Mouse (Mus musculus): Measurements from ENCODE around the gene Pecr. TPM values are rescaled to one million over a fixed set of nuclear protein-coding genes. Genes with fewer than 3 reads are reported as not detected.
A peak's percentile ranks its signal among the peaks of the same experiment; 100 is the strongest.
"Not testable (repeated sequence)": the region's sequence is repeated elsewhere in the genome, so short reads cannot be mapped to it uniquely, and the experiment has no call there.

The Pecr gene
- polyA plus RNA-seq, 1 experiment from 2014 or later = 20.7 TPM

DNA sequence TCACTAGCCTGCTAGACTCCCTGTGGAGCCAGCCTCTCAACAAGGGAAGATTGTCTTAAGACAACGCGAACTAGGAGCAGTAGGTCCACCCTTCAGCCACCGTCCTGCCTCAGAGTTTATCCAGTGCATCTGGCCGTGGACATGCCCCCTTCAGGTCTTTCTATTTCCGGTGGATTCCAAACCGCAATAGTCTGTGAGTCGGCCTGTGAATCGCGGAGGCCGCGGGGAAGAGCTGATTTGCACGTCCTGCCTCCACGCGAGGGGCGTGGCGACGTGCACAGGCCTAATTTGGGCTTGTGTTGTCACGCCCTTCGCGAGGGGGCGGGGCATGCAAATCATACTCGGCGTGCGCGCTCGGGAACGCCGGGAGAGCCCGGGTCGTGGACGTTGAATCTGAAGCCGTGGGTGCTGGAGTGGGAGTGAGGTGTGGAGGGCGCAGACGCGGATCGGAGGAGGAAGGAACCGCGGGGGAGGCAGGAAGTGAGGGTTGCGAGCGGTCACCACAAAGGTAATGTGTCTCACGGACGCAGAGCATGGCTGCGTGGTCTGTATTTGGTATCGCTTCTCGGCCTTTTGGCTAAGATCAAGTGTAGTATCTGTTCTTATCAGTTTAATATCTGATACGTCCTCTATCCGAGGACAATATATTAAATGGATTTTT lies 40.3 kb downstream of the Pecr start:
- ATAC-seq (ENCODE audit: low read depth) = peak; percentile 97

GRCm38 (mm10) chr1:72242581-72243143 lies 41.5 kb downstream of the Pecr start:
- H3K27ac ChIP-seq (ENCODE audit: low read length) = no peak overlapping the region
- no peaks in the 10 kb centered on the region for H3K9me3 ChIP-seq (ENCODE audit: control insufficient read depth, low read length)
- no peak overlapping the region for H3K9ac ChIP-seq (ENCODE audit: low read length)
- H3K4me3 ChIP-seq (ENCODE audit: low read length) = no peak overlapping the region
- H3K27me3 ChIP-seq (ENCODE audit: control insufficient read depth, insufficient read depth, low read depth, low read length) = no peaks in the 10 kb centered on the region
- ATAC-seq (ENCODE audit: low read depth) = no peak
- 0 out of 2 replicates have a peak, but pooled peaks cover 1% of the 10 kb centered on the region for H3K4me1 ChIP-seq (replicated peaks; ENCODE audit: control insufficient read depth, insufficient read depth, low read length)
- H3K36me3 ChIP-seq (ENCODE audit: control insufficient read depth, insufficient read depth, low read length) = no peaks in the 10 kb centered on the region
- 86% methylated on average over 5 of the region's 5 CpGs for WGBS
- H3K4me2 ChIP-seq (ENCODE audit: low read depth, low read length) = no peak overlapping the region

More for the DNA sequence above, 40.3 kb downstream of the Pecr start:
- H3K4me3 ChIP-seq (ENCODE audit: low read length) = peak overlapping the region; percentile 56
- no peaks in the 10 kb centered on the region for H3K36me3 ChIP-seq (ENCODE audit: control insufficient read depth, insufficient read depth, low read length)
- peak overlapping the region; percentile 98 for H3K27ac ChIP-seq (ENCODE audit: low read length)
- peak overlapping the region; percentile 94 for H3K9ac ChIP-seq (ENCODE audit: low read length)
- WGBS = under 1% methylated on average over 47 of the region's 47 CpGs
- H3K27me3 ChIP-seq (ENCODE audit: control insufficient read depth, insufficient read depth, low read depth, low read length) = no peaks in the 10 kb centered on the region
- no peaks in the 10 kb centered on the region for H3K4me1 ChIP-seq (replicated peaks; ENCODE audit: control insufficient read depth, insufficient read depth, low read length)
- peak overlapping the region; percentile 73 for H3K4me2 ChIP-seq (ENCODE audit: low read depth, low read length)
- no peaks in the 10 kb centered on the region for H3K9me3 ChIP-seq (ENCODE audit: control insufficient read depth, low read length)

GRCm38 (mm10) chr1:72239113-72239512 lies 45.0 kb downstream of the Pecr start:
- H3K36me3 ChIP-seq (ENCODE audit: control insufficient read depth, insufficient read depth, low read length); H3K27ac ChIP-seq (ENCODE audit: low read length); H3K9me3 ChIP-seq (ENCODE audit: control insufficient read depth, low read length); H3K9ac ChIP-seq (ENCODE audit: low read length); ATAC-seq (ENCODE audit: low read depth); H3K4me1 ChIP-seq (replicated peaks; ENCODE audit: control insufficient read depth, insufficient read depth, low read length); H3K4me2 ChIP-seq (ENCODE audit: low read depth, low read length); H3K4me3 ChIP-seq (ENCODE audit: low read length): not testable (repeated sequence)
- 76% methylated on average over 3 of the region's 3 CpGs for WGBS
- H3K27me3 ChIP-seq (ENCODE audit: control insufficient read depth, insufficient read depth, low read depth, low read length) = peaks cover 12% of the 10 kb centered on the region

GRCm38 (mm10) chr1:72238016-72238580 lies 46.0 kb downstream of the Pecr start:
- H3K4me1 ChIP-seq (replicated peaks; ENCODE audit: control insufficient read depth, insufficient read depth, low read length) = peaks cover 3% of the 10 kb centered on the region; the same call in 1 of the 2 replicates
- H3K27me3 ChIP-seq (ENCODE audit: control insufficient read depth, insufficient read depth, low read depth, low read length) = peaks cover 12% of the 10 kb centered on the region
- no peak overlapping the region for H3K27ac ChIP-seq (ENCODE audit: low read length)
- H3K9me3 ChIP-seq (ENCODE audit: control insufficient read depth, low read length) = no peaks in the 10 kb centered on the region
- no peak overlapping the region for H3K4me2 ChIP-seq (ENCODE audit: low read depth, low read length)
- no peaks in the 10 kb centered on the region for H3K36me3 ChIP-seq (ENCODE audit: control insufficient read depth, insufficient read depth, low read length)
- H3K9ac ChIP-seq (ENCODE audit: low read length) = no peak overlapping the region
- ATAC-seq (ENCODE audit: low read depth) = no peak
- no peak overlapping the region for H3K4me3 ChIP-seq (ENCODE audit: low read length)
- WGBS = 60% methylated on average over 10 of the region's 10 CpGs

GRCm38 (mm10) chr1:72237007-72237775 lies 46.9 kb downstream of the Pecr start:
- ATAC-seq (ENCODE audit: low read depth) = peak; percentile 69
- peak overlapping the region; percentile 28 for H3K4me3 ChIP-seq (ENCODE audit: low read length)
- H3K9me3 ChIP-seq (ENCODE audit: control insufficient read depth, low read length) = no peaks in the 10 kb centered on the region
- H3K9ac ChIP-seq (ENCODE audit: low read length) = no peak overlapping the region
- H3K4me2 ChIP-seq (ENCODE audit: low read depth, low read length) = peak overlapping the region; percentile 37
- no peaks in the 10 kb centered on the region for H3K36me3 ChIP-seq (ENCODE audit: control insufficient read depth, insufficient read depth, low read length)
- 3% methylated on average over 11 of the region's 13 CpGs for WGBS
- H3K4me1 ChIP-seq (replicated peaks; ENCODE audit: control insufficient read depth, insufficient read depth, low read length) = peaks cover 3% of the 10 kb centered on the region; the same call in 1 of the 2 replicates
- H3K27ac ChIP-seq (ENCODE audit: low read length) = no peak overlapping the region
- peaks cover 12% of the 10 kb centered on the region for H3K27me3 ChIP-seq (ENCODE audit: control insufficient read depth, insufficient read depth, low read depth, low read length)

- not testable (repeated sequence) for H3K9me3 ChIP-seq (ENCODE audit: control insufficient read depth, low read length); H3K4me1 ChIP-seq (replicated peaks; ENCODE audit: control insufficient read depth, insufficient read depth, low read length); H3K36me3 ChIP-seq (ENCODE audit: control insufficient read depth, insufficient read depth, low read length)
- Histone ChIP-seq H3K27ac (ENCODE audit: low read length) (peak overlapping the region; percentile 60; the same call in 1 of the 2 replicates), H3K4me3 (ENCODE audit: low read length) (peak overlapping the region; percentile 58), H3K27me3 (ENCODE audit: control insufficient read depth, insufficient read depth, low read depth, low read length) (peaks cover 12% of the 10 kb centered on the region), H3K9ac (ENCODE audit: low read length) (peak overlapping the region; percentile 65), H3K4me2 (ENCODE audit: low read depth, low read length) (peak overlapping the region; percentile 66)
- WGBS = under 1% methylated on average over 35 of the region's 50 CpGs
- ATAC-seq (ENCODE audit: low read depth) = peak; percentile 91
Observed at GRCm38 (mm10) chr1:72236363-72237006, 47.6 kb downstream of the Pecr start.

GRCm38 (mm10) chr1:72232592-72232991 lies 51.5 kb downstream of the Pecr start:
- H3K27me3 ChIP-seq (ENCODE audit: control insufficient read depth, insufficient read depth, low read depth, low read length) = peaks cover 12% of the 10 kb centered on the region
- 74% methylated on average over 10 of the region's 10 CpGs for WGBS
- not testable (repeated sequence) for H3K36me3 ChIP-seq (ENCODE audit: control insufficient read depth, insufficient read depth, low read length); H3K4me2 ChIP-seq (ENCODE audit: low read depth, low read length); H3K9me3 ChIP-seq (ENCODE audit: control insufficient read depth, low read length); H3K27ac ChIP-seq (ENCODE audit: low read length); H3K4me1 ChIP-seq (replicated peaks; ENCODE audit: control insufficient read depth, insufficient read depth, low read length); H3K4me3 ChIP-seq (ENCODE audit: low read length); ATAC-seq (ENCODE audit: low read depth); H3K9ac ChIP-seq (ENCODE audit: low read length)

GRCm38 (mm10) chr1:72228974-72229373 lies 55.1 kb downstream of the Pecr start:
- Histone ChIP-seq H3K4me3 (ENCODE audit: low read length) (no peak overlapping the region), H3K4me1 (replicated peaks; ENCODE audit: control insufficient read depth, insufficient read depth, low read length) (no peaks in the 10 kb centered on the region), H3K27me3 (ENCODE audit: control insufficient read depth, insufficient read depth, low read depth, low read length) (peaks cover 8% of the 10 kb centered on the region; the same call in 1 of the 2 replicates), H3K36me3 (ENCODE audit: control insufficient read depth, insufficient read depth, low read length) (no peaks in the 10 kb centered on the region), H3K4me2 (ENCODE audit: low read depth, low read length) (no peak overlapping the region), H3K9ac (ENCODE audit: low read length) (no peak overlapping the region), H3K27ac (ENCODE audit: low read length) (no peak overlapping the region), H3K9me3 (ENCODE audit: control insufficient read depth, low read length) (no peaks in the 10 kb centered on the region)
- no peak for ATAC-seq (ENCODE audit: low read depth)
- WGBS = 39% methylated on average over 3 of the region's 3 CpGs
